Mouse (Mus musculus): ENCODE results near the gene Fam83g.

Fam83g gene

GRCm38 (mm10) chr11:61715130-61715529 lies 31.2 kb downstream of the Fam83g start:
- no peak for DNase-seq (ENCODE audit: low spot score in 2 of 2)

GRCm38 (mm10) chr11:61717990-61718389 lies 34.1 kb downstream of the Fam83g start:
- DNase-seq (ENCODE audit: low spot score in 2 of 2), result no peak

- no peak for DNase-seq (ENCODE audit: low spot score in 2 of 2)
Measured at GRCm38 (mm10) chr11:61719387-61719786, 35.5 kb downstream of the Fam83g start.

GRCm38 (mm10) chr11:61719826-61720225 lies 35.9 kb downstream of the Fam83g start:
- no peak for DNase-seq (ENCODE audit: low spot score in 2 of 2)

GRCm38 (mm10) chr11:61720636-61721035 lies 36.7 kb downstream of the Fam83g start, which contains the start of gene Slc5a10:
Gene Slc5a10 (minus strand): TSS chr11:61720826.
- no peak for DNase-seq (ENCODE audit: low spot score in 2 of 2)

- no peak for DNase-seq (ENCODE audit: low spot score in 2 of 2)
Measured at GRCm38 (mm10) chr11:61722077-61722476, 38.2 kb downstream of the Fam83g start.

GRCm38 (mm10) chr11:61728037-61728436 lies 44.1 kb downstream of the Fam83g start:
- DNase-seq (ENCODE audit: low spot score in 2 of 2), result no peak

GRCm38 (mm10) chr11:61732672-61733071 lies 48.8 kb downstream of the Fam83g start:
- no peak for DNase-seq (ENCODE audit: low spot score in 2 of 2)

- DNase-seq (ENCODE audit: low spot score in 2 of 2), result no peak
Measured at GRCm38 (mm10) chr11:61737290-61737689, 53.4 kb downstream of the Fam83g start.

- DNase-seq (ENCODE audit: low spot score in 2 of 2), result no peak
Measured at GRCm38 (mm10) chr11:61740500-61740899, 56.6 kb downstream of the Fam83g start.

GRCm38 (mm10) chr11:61743768-61744167 lies 59.9 kb downstream of the Fam83g start:
- DNase-seq (ENCODE audit: low spot score in 2 of 2), result no peak

GRCm38 (mm10) chr11:61744460-61744859 lies 60.6 kb downstream of the Fam83g start:
- no peak for DNase-seq (ENCODE audit: low spot score in 2 of 2)

- DNase-seq (ENCODE audit: low spot score in 2 of 2), result no peak
Measured at GRCm38 (mm10) chr11:61745781-61746180, 61.9 kb downstream of the Fam83g start.

GRCm38 (mm10) chr11:61747161-61747560 lies 63.3 kb downstream of the Fam83g start:
- no peak for DNase-seq (ENCODE audit: low spot score in 2 of 2)

GRCm38 (mm10) chr11:61751612-61752011 lies 67.7 kb downstream of the Fam83g start:
- DNase-seq (ENCODE audit: low spot score in 2 of 2), result no peak

GRCm38 (mm10) chr11:61757151-61757550 lies 73.3 kb downstream of the Fam83g start:
- no peak for DNase-seq (ENCODE audit: low spot score in 2 of 2)

All from spleen, postnatal 4 days (tissue).